39 mouse cellular contexts compared by ENCODE assay signal in the genomic region with DNA sequence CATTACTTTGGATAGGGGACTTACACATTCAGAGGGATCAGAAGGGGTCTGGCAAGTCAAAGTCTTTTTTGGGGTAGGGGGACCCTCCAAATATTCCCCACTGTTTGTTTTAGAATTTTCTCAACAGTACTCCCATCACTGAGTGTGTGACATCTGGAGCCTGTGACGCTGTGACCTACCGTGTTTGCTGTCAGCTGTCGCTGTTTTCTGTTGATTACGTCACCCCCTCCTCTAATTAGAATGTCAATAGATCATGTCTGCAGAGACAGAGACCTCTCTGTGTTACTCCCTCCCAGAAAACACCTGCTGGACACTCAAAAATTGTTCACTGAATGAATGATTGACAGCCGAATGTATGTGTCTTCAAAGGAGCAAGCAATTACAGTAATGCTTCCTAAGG. TPM values are rescaled to one million over a fixed set of nuclear protein-coding genes. Genes with fewer than 3 reads are reported as not detected.
"Had no signal": no experiment of that assay in that cellular context is flagged by ENCODE, and none has a peak within 500 bp of the region (broad histone marks: within the 10 kb centered on the region; RNA-seq: fewer than 3 reads in every experiment).

No protein-coding gene starts in this region.

- H3K27ac ChIP-seq: limb, embryonic 10.5 days; limb, embryonic 12.5 days; limb, embryonic 13.5 days; limb, embryonic 15.5 days; liver, embryonic 12.5 days; liver, embryonic 13.5 days; liver, embryonic 14.5 days; liver, embryonic 15.5 days; lung, embryonic 15.5 days; macrophage; midbrain, embryonic 10.5 days; midbrain, embryonic 12.5 days; midbrain, embryonic 13.5 days; midbrain, embryonic 15.5 days; neural tube, embryonic 12.5 days had no signal

- H3K27me3 ChIP-seq: limb, embryonic 13.5 days; limb, embryonic 15.5 days; liver, embryonic 12.5 days; liver, embryonic 13.5 days; liver, embryonic 15.5 days; lung, embryonic 15.5 days; megakaryocyte, embryonic 14.5 days; midbrain, embryonic 12.5 days; midbrain, embryonic 13.5 days; midbrain, embryonic 15.5 days; neural tube, embryonic 12.5 days had no signal

- H3K4me3 ChIP-seq: limb, embryonic 10.5 days; limb, embryonic 12.5 days; limb, embryonic 13.5 days; limb, embryonic 15.5 days; liver, embryonic 12.5 days; liver, embryonic 13.5 days; liver, embryonic 15.5 days; lung, embryonic 15.5 days; megakaryocyte, embryonic 14.5 days; midbrain, embryonic 10.5 days; midbrain, embryonic 12.5 days; midbrain, embryonic 13.5 days; midbrain, embryonic 15.5 days; myocyte; neural tube, embryonic 12.5 days had no signal

- H3K36me3 ChIP-seq: limb, embryonic 10.5 days; limb, embryonic 12.5 days; limb, embryonic 13.5 days; limb, embryonic 15.5 days; liver, embryonic 12.5 days; liver, embryonic 13.5 days; liver, embryonic 15.5 days; lung, embryonic 15.5 days; midbrain, embryonic 10.5 days; midbrain, embryonic 12.5 days; midbrain, embryonic 13.5 days; midbrain, embryonic 15.5 days; neural tube, embryonic 12.5 days had no signal

- H3K9ac ChIP-seq: limb, embryonic 12.5 days; limb, embryonic 13.5 days; limb, embryonic 15.5 days; liver, embryonic 12.5 days; liver, embryonic 13.5 days; liver, embryonic 14.5 days; liver, embryonic 15.5 days; liver, postnatal 0 days; lung, embryonic 14.5 days; lung, embryonic 15.5 days; midbrain, embryonic 12.5 days; midbrain, embryonic 13.5 days; midbrain, embryonic 15.5 days; neural tube, embryonic 12.5 days had no signal

- DNase-seq: left cerebral cortex, postnatal 4 days; liver; liver, embryonic 13.5 days; liver, postnatal 0 days; lung, adult 18-20 months; lung, adult 2 months; lung, embryonic 14.5 days; lung, postnatal 10 days; lung, postnatal 14 days; lung, postnatal 36 days; lung, postnatal 4 days had no signal

- ATAC-seq: liver, embryonic 12.5 days; liver, postnatal 0 days; lung, postnatal 0 days; midbrain, embryonic 13.5 days; midbrain, embryonic 15.5 days; midbrain, embryonic 16.5 days had no signal

- H3K9me3 ChIP-seq: limb, embryonic 10.5 days; limb, embryonic 12.5 days; limb, embryonic 13.5 days; limb, embryonic 15.5 days; liver, embryonic 12.5 days; liver, embryonic 13.5 days; liver, embryonic 15.5 days; lung, embryonic 15.5 days; megakaryocyte, embryonic 14.5 days; midbrain, embryonic 10.5 days; midbrain, embryonic 12.5 days; midbrain, embryonic 13.5 days; midbrain, embryonic 15.5 days; neural tube, embryonic 12.5 days had no signal

- H3K4me2 ChIP-seq: limb, embryonic 12.5 days; limb, embryonic 13.5 days; limb, embryonic 15.5 days; liver, embryonic 11.5 days; liver, embryonic 12.5 days; liver, embryonic 13.5 days; liver, embryonic 15.5 days; lung, embryonic 14.5 days; lung, embryonic 15.5 days; midbrain, embryonic 12.5 days; midbrain, embryonic 13.5 days; midbrain, embryonic 15.5 days; neural tube, embryonic 12.5 days had no signal

- H3K4me1 ChIP-seq: limb, embryonic 10.5 days; limb, embryonic 12.5 days; limb, embryonic 13.5 days; limb, embryonic 15.5 days; liver, embryonic 12.5 days; liver, embryonic 13.5 days; liver, embryonic 15.5 days; lung, embryonic 15.5 days; megakaryocyte, embryonic 14.5 days; midbrain, embryonic 10.5 days; midbrain, embryonic 12.5 days; midbrain, embryonic 13.5 days; midbrain, embryonic 15.5 days; neural tube, embryonic 12.5 days had no signal

RNA-seq across cellular contexts. Expression of gene Vgll2, which starts 20.8 kb away (rescaled TPM):
- total RNA-seq: left cerebral cortex, adult 8-10 months; left cerebral cortex, postnatal 14 days; left cerebral cortex, postnatal 25 days; left cerebral cortex, postnatal 4 days; liver, adult 2 months; megakaryocyte progenitor cell, adult 5-6 weeks; megakaryocyte, adult 5-6 weeks; megakaryocyte-erythroid progenitor cell, adult 5-6 weeks; midbrain, postnatal 0 days; monocyte, adult 5-6 weeks had no signal
- polyA plus RNA-seq: liver, adult 2 months; liver, postnatal 0 days; lung, embryonic 14.5 days; lung, postnatal 0 days; macrophage had no signal
